Mouse (Mus musculus) naive thymus-derived CD4-positive, alpha-beta T cell, adult 5 months (primary cell): ENCODE results near the gene Itgb1bp2. TPM values are rescaled to one million over a fixed set of nuclear protein-coding genes. Genes with fewer than 3 reads are reported as not detected.

Experiments
- polyA plus RNA-seq: library from polyadenylated mRNA; unstranded; fragments of 100-300 nt; shearing (Covaris generic); gene quantifications from one replicate; pipeline ENCODE4 v1.2.1, GENCODE M21; 2017

Gene Itgb1bp2
- not detected for polyA plus RNA-seq

GRCm38 (mm10) chrX:101448886-101449475, at the start of gene Itgb1bp2:
Itgb1bp2 (plus strand) TSS chrX:101449088.

GRCm38 (mm10) chrX:101420700-101421095, 28.2 kb upstream of the Itgb1bp2 start, which contains the start of gene Zmym3:
Zmym3 (minus strand) TSS chrX:101420849.

GRCm38 (mm10) chrX:101429142-101429949, 19.5 kb upstream of the Itgb1bp2 start, which contains the start of gene Nono:
Nono (plus strand) TSS chrX:101429318.

Other genes with a start within 250 kb of the Itgb1bp2 start
- gene Snx12, start 226.5 kb upstream of the Itgb1bp2 start, polyA plus RNA-seq: 50.5 TPM
- gene Foxo4, start 194.6 kb upstream of the Itgb1bp2 start, polyA plus RNA-seq: 2.2 TPM
- gene Gm614, start 185.1 kb upstream of the Itgb1bp2 start, polyA plus RNA-seq: 7.5 TPM
- gene Il2rg, start 180.8 kb upstream of the Itgb1bp2 start, polyA plus RNA-seq: 1,237 TPM
- gene Gm20489, start 180.1 kb upstream of the Itgb1bp2 start, polyA plus RNA-seq: not detected
- gene Med12, start 175.1 kb upstream of the Itgb1bp2 start, polyA plus RNA-seq: 83.5 TPM
- gene Nlgn3, start 149.9 kb upstream of the Itgb1bp2 start, polyA plus RNA-seq: not detected
- not detected for gene Gjb1, start 72.7 kb upstream of the Itgb1bp2 start, polyA plus RNA-seq
- 9.5 TPM for gene Zmym3, start 28.2 kb upstream of the Itgb1bp2 start, polyA plus RNA-seq
- 251 TPM for gene Nono, start 19.8 kb upstream of the Itgb1bp2 start, polyA plus RNA-seq
- gene Taf1, start 83.6 kb downstream of the Itgb1bp2 start, polyA plus RNA-seq: 25.9 TPM
- 180 TPM for gene Ogt, start 191.0 kb downstream of the Itgb1bp2 start, polyA plus RNA-seq